Mouse (Mus musculus): Measurements from ENCODE around the gene Gm49321.
A peak's percentile ranks its signal among the peaks of the same experiment; 100 is the strongest.

The Gm49321 gene

DNA sequence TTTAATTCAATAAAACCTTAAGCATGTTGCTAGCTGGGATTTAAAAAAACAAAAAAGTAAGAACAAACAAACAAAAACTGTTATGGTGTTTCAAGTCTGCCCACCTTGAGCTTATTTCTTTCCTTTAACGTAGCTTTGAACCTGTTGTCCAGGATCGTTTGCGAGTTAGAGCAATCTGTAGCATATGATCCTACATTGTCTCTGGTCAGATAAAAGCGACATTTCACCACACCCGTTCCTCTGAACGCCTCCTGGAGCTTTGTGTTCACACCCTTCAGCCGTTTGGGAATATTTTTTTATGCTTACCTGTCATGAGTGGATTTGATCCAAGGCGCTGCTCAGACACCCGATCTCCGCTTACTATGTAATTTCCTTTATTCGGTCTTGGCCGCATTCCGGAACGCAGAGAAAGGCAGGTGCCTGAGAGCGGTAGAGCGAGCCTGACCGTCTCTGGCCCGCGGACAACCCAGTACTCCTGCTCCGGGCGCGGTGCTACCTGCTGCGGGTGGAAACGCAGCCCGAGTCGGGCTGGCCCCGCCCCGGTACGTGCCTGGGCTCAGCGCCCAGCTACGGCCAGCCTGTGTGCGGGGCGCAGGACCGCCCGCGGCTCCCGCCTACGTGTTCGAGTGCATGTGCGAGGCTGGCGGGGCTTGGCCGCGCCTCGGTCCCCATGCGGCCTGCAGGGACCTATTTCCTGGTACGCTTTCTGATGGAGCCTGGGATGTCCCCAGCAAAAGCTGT, 12.0 kb downstream of the Gm49321 start:
- DNase-seq (ENCODE audit: low read depth), result no peak

GRCm38 (mm10) chr12:73952879-73953278, 15.4 kb downstream of the Gm49321 start:
- no peak for DNase-seq (ENCODE audit: low read depth)

GRCm38 (mm10) chr12:73953420-73954186, 16.1 kb downstream of the Gm49321 start:
- peak; percentile 84 for DNase-seq (ENCODE audit: low read depth)

DNA sequence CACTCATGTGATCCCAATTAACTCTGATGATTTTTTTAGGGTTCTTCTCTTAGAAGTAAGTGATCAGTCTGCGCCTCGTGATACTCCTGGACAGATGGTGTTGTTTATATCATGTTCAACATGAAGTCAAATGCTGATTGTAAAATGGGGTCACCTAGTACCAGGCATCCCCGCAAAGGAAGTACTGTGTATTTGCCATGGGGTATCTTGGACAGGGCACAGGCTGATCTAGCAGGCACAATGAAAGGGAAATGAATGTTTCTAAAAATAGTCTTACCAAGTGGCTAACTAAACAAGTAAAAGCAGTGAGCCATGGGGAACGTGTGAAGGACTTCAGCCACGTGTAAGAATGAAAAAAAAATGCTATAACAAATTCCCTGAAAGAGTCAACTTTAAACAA, 17.3 kb downstream of the Gm49321 start:
- no peak for DNase-seq (ENCODE audit: low read depth)

DNA sequence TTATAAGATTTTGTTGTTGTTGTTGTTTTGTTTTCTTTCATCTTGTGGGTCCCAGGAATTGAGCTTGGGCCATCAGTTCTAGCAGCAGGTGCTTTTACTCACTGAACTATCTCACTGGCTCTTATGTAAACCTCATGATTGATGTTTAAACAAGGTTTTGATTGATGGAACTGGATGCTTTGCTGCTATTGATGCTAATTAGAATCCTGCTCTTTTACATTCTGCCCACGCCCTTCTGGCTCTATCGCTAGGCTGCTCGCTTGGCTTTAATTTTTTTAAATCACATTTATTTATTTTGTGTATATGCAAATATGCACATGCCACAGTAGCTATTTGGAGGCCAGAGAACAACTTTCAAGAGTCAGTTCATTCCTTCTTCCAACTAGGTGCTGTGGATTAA, 20.2 kb downstream of the Gm49321 start:
- no peak for DNase-seq (ENCODE audit: low read depth)

DNA sequence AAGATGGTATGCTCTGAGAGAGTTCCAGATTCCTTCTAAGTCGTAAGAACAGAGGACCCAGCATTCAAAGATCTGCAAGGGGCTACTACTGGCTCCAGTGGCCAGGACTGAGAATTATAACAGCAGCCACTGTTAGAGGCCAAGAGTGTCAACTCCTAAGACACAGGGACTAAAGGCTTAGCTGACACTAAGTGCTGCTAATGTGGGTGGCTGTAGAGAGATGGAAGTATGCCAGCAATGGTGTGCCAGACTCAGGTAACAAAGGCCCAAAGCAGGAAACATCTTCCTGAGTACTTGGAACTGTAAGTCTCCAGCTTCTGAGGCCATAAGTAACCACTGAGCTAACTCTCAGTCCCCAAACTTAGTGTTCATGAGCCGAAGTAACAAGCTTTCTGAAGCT, 21.4 kb downstream of the Gm49321 start:
- no peak for DNase-seq (ENCODE audit: low read depth)

DNA sequence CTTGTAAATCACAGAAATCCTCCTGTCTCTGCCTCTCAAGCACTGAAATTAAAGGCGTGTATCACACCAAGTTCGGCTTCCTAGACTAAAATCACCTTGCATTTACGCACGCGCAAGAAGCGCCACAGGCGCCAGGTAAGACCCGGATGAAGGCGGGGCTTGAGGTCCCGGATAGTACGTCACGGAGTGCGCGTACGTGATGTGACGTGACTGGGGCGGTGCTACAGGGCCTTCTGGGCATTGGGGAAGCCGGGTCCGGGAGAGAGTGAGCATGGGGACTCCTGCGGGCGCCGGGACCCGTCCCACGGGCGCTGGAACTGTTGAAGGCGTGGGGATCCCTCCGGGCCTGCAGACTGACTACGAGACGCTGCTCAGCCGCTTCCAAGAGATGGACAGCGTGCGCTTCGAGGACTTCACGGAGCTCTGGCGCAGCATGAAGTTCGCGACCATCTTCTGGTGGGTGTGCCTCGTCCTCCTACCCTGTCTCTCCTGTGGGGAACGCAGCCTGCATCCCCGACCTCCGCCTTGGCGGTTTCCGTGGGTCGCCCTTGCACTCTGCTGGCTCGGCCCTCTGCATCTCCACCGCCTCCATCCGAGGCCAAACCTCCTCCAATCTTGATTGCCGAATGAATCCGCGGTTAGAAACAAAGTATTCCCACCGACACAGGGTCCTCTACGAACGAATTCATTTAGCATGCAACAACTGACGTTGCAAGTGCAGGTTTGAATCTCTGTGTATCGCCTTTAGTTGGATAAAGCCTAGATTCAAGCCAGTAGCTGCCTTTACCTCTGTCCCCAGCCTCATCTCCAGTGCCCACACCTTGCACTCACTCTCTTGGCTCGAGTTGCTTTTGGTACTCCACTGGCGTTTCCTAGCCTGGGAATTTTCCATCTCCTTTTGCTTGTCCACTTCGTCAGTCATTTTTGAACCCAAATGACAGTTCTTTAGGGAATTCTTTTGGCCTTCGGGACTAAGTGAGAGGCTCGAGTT, 27.1 kb downstream of the Gm49321 start, which contains the start of gene Snapc1:
Gene Snapc1 (plus strand): TSS at position 191 of the 991 bp plus-strand sequence.
- peak; percentile 97 for DNase-seq (ENCODE audit: low read depth)

- DNase-seq (ENCODE audit: low read depth), result no peak
These were observed 31.7 kb downstream of the Gm49321 start for GRCm38 (mm10) chr12:73969142-73969541.

- no peak for DNase-seq (ENCODE audit: low read depth)
These were observed 37.1 kb downstream of the Gm49321 start for GRCm38 (mm10) chr12:73974584-73974983.

- DNase-seq (ENCODE audit: low read depth), result no peak
These were observed 40.7 kb downstream of the Gm49321 start for GRCm38 (mm10) chr12:73978144-73978543.

- DNase-seq (ENCODE audit: low read depth), result no peak
These were observed 42.2 kb downstream of the Gm49321 start for GRCm38 (mm10) chr12:73979667-73980066.

- no peak for DNase-seq (ENCODE audit: low read depth)
These were observed 45.1 kb downstream of the Gm49321 start for GRCm38 (mm10) chr12:73982533-73982932.

GRCm38 (mm10) chr12:73986299-73986698, 48.8 kb downstream of the Gm49321 start:
- no peak for DNase-seq (ENCODE audit: low read depth)

- no peak for DNase-seq (ENCODE audit: low read depth)
These were observed 51.0 kb downstream of the Gm49321 start for GRCm38 (mm10) chr12:73988393-73989008.

GRCm38 (mm10) chr12:73989594-73989993, 52.1 kb downstream of the Gm49321 start:
- peak; percentile 71 for DNase-seq (ENCODE audit: low read depth)

DNA sequence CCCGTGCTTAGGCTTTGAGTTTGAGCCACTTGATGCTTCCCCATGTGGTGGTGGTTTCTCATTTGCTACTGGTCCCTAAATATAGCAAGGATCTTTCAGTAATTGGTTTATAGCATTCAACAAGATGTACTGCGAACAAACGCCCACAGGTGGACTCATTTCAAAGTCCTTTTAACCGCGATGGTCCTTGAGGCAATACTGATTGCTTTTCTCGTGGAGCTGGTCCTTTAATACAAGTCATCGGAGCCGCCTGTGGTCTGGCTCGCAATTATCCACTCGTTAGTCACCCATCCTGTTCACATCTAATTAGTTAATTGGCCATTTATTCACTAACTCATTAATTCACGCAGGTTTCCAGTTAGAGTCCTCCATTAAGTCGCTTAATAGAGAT, 59.4 kb downstream of the Gm49321 start:
- no peak for DNase-seq (ENCODE audit: low read depth)

- no peak for DNase-seq (ENCODE audit: low read depth)
These were observed 60.1 kb downstream of the Gm49321 start, which contains the start of gene Syt16 for GRCm38 (mm10) chr12:73997297-73998127. Gene Syt16, plus strand, starts transcription at chr12:73997661.

DNA sequence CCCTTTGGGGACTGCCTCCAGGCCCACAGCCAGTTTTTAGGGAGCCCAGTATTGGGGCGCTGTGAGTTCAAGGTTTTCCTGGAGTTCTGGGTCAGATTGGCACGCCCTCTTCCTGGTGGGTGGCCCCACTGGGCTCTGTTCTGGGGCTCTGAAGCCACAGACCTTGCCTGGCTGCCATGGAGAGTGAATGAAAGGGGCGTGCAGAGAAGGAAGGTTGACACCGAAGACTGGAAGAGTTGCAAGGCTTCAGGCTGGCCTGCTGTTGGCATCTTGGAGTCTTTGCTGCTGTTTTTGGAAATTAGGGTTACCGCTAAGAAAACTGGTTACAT, 60.6 kb downstream of the Gm49321 start:
- DNase-seq (ENCODE audit: low read depth), result no peak

DNA sequence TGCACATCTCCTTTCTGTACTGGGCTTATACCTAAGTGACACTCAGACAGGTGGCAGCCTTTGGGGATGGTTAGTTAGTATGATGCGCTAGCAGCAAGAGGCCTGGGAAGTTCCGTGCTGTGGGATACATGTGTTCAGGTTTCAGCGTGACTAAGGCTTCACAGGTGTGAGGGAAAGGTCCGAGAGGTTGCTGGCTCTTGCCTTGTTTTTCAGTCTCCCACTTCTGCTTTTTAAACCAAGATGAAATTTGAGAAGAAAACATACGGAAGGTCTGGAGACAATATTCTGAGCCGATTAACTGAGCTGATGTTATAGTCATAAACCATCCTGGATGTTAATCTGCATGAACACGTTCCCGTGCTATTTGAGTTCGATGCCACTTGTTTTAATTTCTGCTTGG, 65.0 kb downstream of the Gm49321 start:
- DNase-seq (ENCODE audit: low read depth), result no peak

- peak; percentile 64 for DNase-seq (ENCODE audit: low read depth)
These were observed 72.0 kb downstream of the Gm49321 start for GRCm38 (mm10) chr12:74009448-74009911.

DNA sequence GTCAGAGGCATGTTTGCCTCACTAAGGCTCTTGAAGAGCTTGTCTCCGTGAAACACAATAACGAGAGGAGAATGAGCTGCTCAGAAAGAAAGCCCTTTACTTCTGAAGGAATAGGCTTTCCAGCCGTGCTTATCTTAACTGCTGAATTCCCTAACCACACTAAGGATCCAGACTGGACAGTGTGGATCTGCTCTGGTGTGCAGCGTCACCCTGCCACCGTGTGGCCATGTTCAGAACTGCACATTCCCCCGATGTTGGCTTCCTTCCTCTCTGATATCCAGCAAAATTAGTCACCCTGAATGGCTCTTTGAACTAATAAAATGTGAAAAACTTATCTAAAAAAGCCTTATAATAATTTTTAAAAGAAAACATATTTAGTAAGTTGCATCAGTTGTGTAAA, 76.3 kb downstream of the Gm49321 start:
- DNase-seq (ENCODE audit: low read depth), result peak; percentile 58
